Mouse (Mus musculus) heart, postnatal 10 days (tissue): ENCODE data around the gene Alox8. TPM values are rescaled to one million over a fixed set of nuclear protein-coding genes. Genes with fewer than 3 reads are reported as not detected.

ENCODE experiments used
- total RNA-seq, 2 experiments: library from RNA; stranded (reverse); gene quantifications; 2 replicates each; pipeline ENCODE4 v1.2.3; 2021

Alox8 gene
- total RNA-seq, 2 experiments from 2014 or later: 2.0 to 2.2 TPM

Other genes starting within 250 kb of the Alox8 start
- 10 to 100 TPM; 43.2 to 49.6 TPM for gene Arhgef15, start 240.4 kb downstream of the Alox8 start, total RNA-seq
- 1 to 10 TPM; 3.4 to 4.3 TPM for gene Slc25a35, start 229.7 kb downstream of the Alox8 start, total RNA-seq
- 10 to 100 TPM; 40.1 to 46.8 TPM for gene Rangrf, start 222.7 kb downstream of the Alox8 start, total RNA-seq
- gene Pfas, start 189.4 kb downstream of the Alox8 start, total RNA-seq: 1 to 10 TPM; 9.3 to 9.5 TPM
- 10 to 100 TPM; 21.9 to 26.6 TPM for gene Ctc1, start 181.9 kb downstream of the Alox8 start, total RNA-seq
- 10 to 100 TPM; 11.6 to 15.4 TPM for gene Aurkb, start 152.2 kb downstream of the Alox8 start, total RNA-seq
- 10 to 100 TPM; 16.7 to 19.4 TPM for gene Borcs6, start 138.1 kb downstream of the Alox8 start, total RNA-seq
- gene Tmem107, start 127.0 kb downstream of the Alox8 start, total RNA-seq: 1 to 10 TPM; 5.8 to 7.8 TPM
- gene Vamp2, start 109.4 kb downstream of the Alox8 start, total RNA-seq: 10 to 100 TPM; 71.1 to 85.8 TPM
- 100 to 1,000 TPM in 1 of 2 experiments, 10 to 100 TPM in 1; 61.4 to 101 TPM for gene Per1, start 102.6 kb downstream of the Alox8 start, total RNA-seq
- under 1 TPM; 0.17 to 0.34 TPM for gene Hes7, start 77.4 kb downstream of the Alox8 start, total RNA-seq
- gene 9130213A22Rik, start 75.3 kb downstream of the Alox8 start, total RNA-seq: under 1 TPM; 0.42 to 0.60 TPM
- gene Aloxe3, start 71.9 kb downstream of the Alox8 start, total RNA-seq: not detected
- not detected for gene Alox12b, start 40.9 kb downstream of the Alox8 start, total RNA-seq
- under 1 TPM; 0.41 to 0.60 TPM for gene Gucy2e, start 39.2 kb upstream of the Alox8 start, total RNA-seq
- 1 to 10 TPM; 5.7 to 8.6 TPM for gene Cntrob, start 125.9 kb upstream of the Alox8 start, total RNA-seq
- 10 to 100 TPM; 71.8 to 73.7 TPM for gene Trappc1, start 126.1 kb upstream of the Alox8 start, total RNA-seq
- 1 to 10 TPM in 1 of 2 experiments, under 1 TPM in 1; 0.97 to 1.0 TPM for gene Kcnab3, start 128.4 kb upstream of the Alox8 start, total RNA-seq
- 1 to 10 TPM in 1 of 2 experiments, under 1 TPM in 1; 0.89 to 1.7 TPM for gene Rnf227, start 142.6 kb upstream of the Alox8 start, total RNA-seq
- gene Chd3, start 171.6 kb upstream of the Alox8 start, total RNA-seq: 10 to 100 TPM; 62.0 to 66.7 TPM
- gene Naa38, start 197.6 kb upstream of the Alox8 start, total RNA-seq: 10 to 100 TPM; 94.1 to 95.0 TPM
- gene Cyb5d1, start 197.8 kb upstream of the Alox8 start, total RNA-seq: 10 to 100 TPM; 27.5 to 30.2 TPM
- 10 to 100 TPM; 53.3 to 54.0 TPM for gene Tmem88, start 200.4 kb upstream of the Alox8 start, total RNA-seq
- gene Kdm6b, start 215.8 kb upstream of the Alox8 start, total RNA-seq: 10 to 100 TPM; 48.3 to 52.2 TPM